Mouse (Mus musculus) midbrain, postnatal 0 days (tissue): Measurements from ENCODE around the gene Mylk. TPM values are rescaled to one million over a fixed set of nuclear protein-coding genes. Genes with fewer than 3 reads are reported as not detected.

Experiments used
- ATAC-seq: fragments of 200-750 bp; cut with Nextera tagmentation; 2 replicates; pipeline ENCODE4 v1.8.0; 2017; ENCODE audit warnings: moderate number of reproducible peaks, mild to moderate bottlenecking, moderate TSS enrichment, moderate library complexity; ENCODE audit not compliant: low FRiP score
- DNase-seq: peaks from one replicate; pipeline ENCODE4 v3.0.0-alpha.2; 2015; ENCODE audit warnings: low spot score
- H3K27ac ChIP-seq: fragments of 300-500 bp; sonication (generic); 2 replicates; pipeline ENCODE4 v1.5.1; 2014; ENCODE audit warnings: low read depth, mild to moderate bottlenecking, low read length, mixed read lengths
- H3K27me3 ChIP-seq: fragments of 300-500 bp; sonication (generic); 2 replicates; pipeline ENCODE4 v1.6.1; 2014; ENCODE audit warnings: low read length, control low read depth, mixed read lengths; ENCODE audit not compliant: insufficient read depth
- H3K36me3 ChIP-seq: fragments of 300-500 bp; sonication (generic); 2 replicates; pipeline ENCODE4 v1.6.1; 2014; ENCODE audit warnings: low read length, control low read depth, mixed read lengths; ENCODE audit not compliant: insufficient read depth
- H3K4me1 ChIP-seq: fragments of 300-500 bp; sonication (generic); 2 replicates; pipeline ENCODE4 v1.6.1; 2014; ENCODE audit warnings: mild to moderate bottlenecking, control low read depth, antibody characterized with exemption, low read length, mixed read lengths; ENCODE audit not compliant: insufficient read depth
- H3K4me2 ChIP-seq: fragments of 300-500 bp; sonication (generic); 2 replicates; pipeline ENCODE4 v1.6.1; 2014; ENCODE audit warnings: low read depth, mild to moderate bottlenecking, low read length, mixed read lengths; ENCODE audit not compliant: poor library complexity, severe bottlenecking
- H3K4me3 ChIP-seq: fragments of 300-500 bp; sonication (generic); 2 replicates; pipeline ENCODE4 v1.5.1; 2014; ENCODE audit warnings: low read depth, mild to moderate bottlenecking, low read length, moderate library complexity
- H3K9ac ChIP-seq: fragments of 300-500 bp; sonication (generic); replicated peaks from 2 replicates; pipeline ENCODE4 v1.6.1; 2014; ENCODE audit warnings: mild to moderate bottlenecking, low read length, moderate library complexity, mixed read lengths; ENCODE audit not compliant: poor library complexity, severe bottlenecking
- H3K9me3 ChIP-seq: fragments of 300-500 bp; sonication (generic); 2 replicates; pipeline ENCODE4 v1.6.1; 2016; ENCODE audit warnings: low read length, control low read depth
- CTCF ChIP-seq: IDR thresholded peaks from 2 replicates; pipeline ENCODE4 v1.5.1; 2016; ENCODE audit warnings: antibody characterized with exemption, mild to moderate bottlenecking
- WGBS: fragments of 180-500 bp; shearing (Covaris S2); extraction: QIAGEN DNeasy Blood & Tissue Kit; methylation state at CpG from one replicate; pipeline ENCODE4 v1.1.7; 2014; 5-methylcytosine and 5-hydroxymethylcytosine counted together
- polyA plus RNA-seq: library from polyadenylated mRNA; unstranded; fragments of >200 nt; fragmentation: Nextera tagmentation; extraction: Ambion mirVana; gene quantifications from 2 replicates; pipeline ENCODE4 v1.2.1, GENCODE M21; 2015
- total RNA-seq: library from RNA; depleted of rRNA; stranded (reverse); fragments of >200 nt; gene quantifications from 2 replicates; pipeline ENCODE4 v1.2.3, GENCODE M21; 2014

Mylk gene
- total and polyA plus RNA-seq, 2 experiments from 2014 or later: 3.4 to 5.6 TPM

DNA sequence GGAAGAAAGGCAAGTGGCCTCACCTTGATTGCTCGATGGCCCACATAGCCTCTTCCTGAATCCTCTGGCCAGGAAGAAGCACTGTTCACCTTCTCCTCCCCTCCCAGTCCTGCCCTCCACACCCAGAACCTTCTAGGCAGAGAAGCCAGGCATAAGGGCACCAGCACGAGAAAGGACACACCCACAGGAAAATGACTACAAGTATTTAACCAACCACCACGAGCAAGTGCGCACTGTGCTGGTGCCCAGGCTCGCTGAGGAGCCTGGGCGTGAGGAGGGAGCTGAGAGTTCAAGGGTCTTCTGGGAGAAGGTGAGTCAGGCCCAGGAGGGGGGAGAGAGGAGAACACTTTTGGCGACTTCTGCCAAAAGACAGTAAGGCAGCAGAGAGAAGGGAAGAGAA is 185.1 kb downstream of the Mylk start:
- 85% methylated on average over 7 of the region's 7 CpGs for WGBS

DNA sequence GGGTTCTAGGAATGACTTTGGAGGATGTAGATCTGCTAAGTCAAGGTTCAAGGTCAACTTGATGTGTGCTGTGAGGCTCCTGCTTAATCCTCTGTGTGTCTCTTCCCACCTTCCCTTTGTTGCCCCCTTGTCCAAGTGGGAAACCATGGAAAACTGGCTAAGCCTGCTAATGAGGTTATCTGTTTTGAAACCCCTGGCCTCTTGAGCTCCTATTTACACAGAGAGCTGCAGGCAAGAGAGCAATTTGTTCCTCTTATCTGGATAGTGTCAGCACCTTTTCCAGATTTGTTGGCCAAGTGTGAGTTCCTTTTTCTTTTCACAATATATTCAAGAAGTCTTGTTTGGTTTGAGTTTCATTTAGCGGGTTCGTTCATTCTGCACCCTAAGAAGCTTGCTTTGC is 186.3 kb downstream of the Mylk start:
- no peak for TF ChIP-seq CTCF
- no peaks in the 10 kb centered on the region for H3K9me3 ChIP-seq

More for the DNA sequence above, 185.1 kb downstream of the Mylk start:
- ATAC-seq (no peak), DNase-seq (no peak)
- Histone ChIP-seq H3K36me3 (no peaks in the 10 kb centered on the region), H3K27ac (no peak overlapping the region), H3K27me3 (no peaks in the 10 kb centered on the region), H3K4me2 (no peak overlapping the region), H3K4me3 (no peak overlapping the region), H3K4me1 (0 out of 2 replicates have a peak, but pooled peaks cover 2% of the 10 kb centered on the region), H3K9me3 (no peaks in the 10 kb centered on the region), H3K9ac (no peak overlapping the region)
- TF ChIP-seq CTCF: no peak

DNA sequence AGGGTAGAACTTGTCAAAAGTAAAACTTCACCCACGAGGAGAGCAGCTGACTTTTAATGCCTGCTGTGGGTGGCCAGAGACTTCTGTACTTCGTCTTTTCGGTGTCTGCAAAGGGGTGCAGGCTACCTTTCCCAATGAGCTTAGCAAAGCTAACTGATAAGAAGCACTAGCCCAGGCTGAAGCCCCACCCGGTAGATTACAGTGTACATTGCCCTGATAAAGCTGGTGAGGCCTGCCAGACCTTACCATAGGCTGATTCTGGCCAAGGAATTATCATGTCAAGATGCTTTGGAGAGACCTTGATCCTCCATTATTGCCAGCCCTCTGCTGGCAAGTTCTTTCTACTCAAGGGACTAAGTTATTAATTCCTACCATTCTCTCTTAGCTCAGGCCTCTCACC is 188.2 kb downstream of the Mylk start:
- no peak for TF ChIP-seq CTCF
- H3K4me2 ChIP-seq: no peak overlapping the region
- 81% methylated on average over 4 of the region's 4 CpGs for WGBS

More for the DNA sequence above, 186.3 kb downstream of the Mylk start:
- DNase-seq (no peak), ATAC-seq (no peak)
- Histone ChIP-seq H3K9ac (no peak overlapping the region), H3K27me3 (no peaks in the 10 kb centered on the region), H3K4me3 (no peak overlapping the region), H3K36me3 (no peaks in the 10 kb centered on the region), H3K4me2 (no peak overlapping the region), H3K4me1 (no peaks in the 10 kb centered on the region), H3K27ac (no peak overlapping the region)
- WGBS: 79% methylated on average over 2 of the region's 2 CpGs

DNA sequence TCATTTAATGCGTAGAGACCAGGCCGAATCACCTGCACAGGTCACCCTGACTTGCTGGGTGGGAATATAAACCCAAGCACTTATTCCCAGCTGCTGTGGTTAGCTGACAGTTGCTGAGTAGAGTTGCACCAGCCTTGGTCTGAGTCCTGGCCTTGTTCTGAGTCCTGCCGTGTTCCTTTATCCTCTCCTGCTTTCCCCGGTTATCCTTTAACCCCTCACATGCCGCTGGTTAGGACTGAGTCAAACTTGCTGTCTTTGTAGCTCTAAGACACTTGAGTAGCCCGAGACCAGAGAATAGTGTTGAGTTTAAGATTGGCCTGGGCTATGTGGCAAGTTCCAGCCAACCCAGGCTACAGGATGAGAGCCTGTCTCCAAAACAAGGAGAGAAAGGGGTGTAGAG is 189.5 kb downstream of the Mylk start:
- H3K9ac ChIP-seq: no peak overlapping the region
- H3K36me3 ChIP-seq: no peaks in the 10 kb centered on the region
- H3K9me3 ChIP-seq: no peaks in the 10 kb centered on the region
- H3K27ac ChIP-seq: no peak overlapping the region
- 52% methylated on average over 6 of the region's 6 CpGs for WGBS
- no peaks in the 10 kb centered on the region for H3K27me3 ChIP-seq
- DNase-seq (no peak), ATAC-seq (no peak)
- H3K4me1 ChIP-seq: no peaks in the 10 kb centered on the region
- no peak overlapping the region for H3K4me3 ChIP-seq
- H3K4me2 ChIP-seq: no peak overlapping the region
- no peak for TF ChIP-seq CTCF

More for the DNA sequence above, 188.2 kb downstream of the Mylk start:
- H3K9me3 ChIP-seq: no peaks in the 10 kb centered on the region
- no peaks in the 10 kb centered on the region for H3K27me3 ChIP-seq
- DNase-seq (no peak), ATAC-seq (no peak)
- H3K9ac ChIP-seq: no peak overlapping the region
- H3K4me3 ChIP-seq: no peak overlapping the region
- no peak overlapping the region for H3K27ac ChIP-seq
- no peaks in the 10 kb centered on the region for H3K4me1 ChIP-seq
- H3K36me3 ChIP-seq: no peaks in the 10 kb centered on the region

DNA sequence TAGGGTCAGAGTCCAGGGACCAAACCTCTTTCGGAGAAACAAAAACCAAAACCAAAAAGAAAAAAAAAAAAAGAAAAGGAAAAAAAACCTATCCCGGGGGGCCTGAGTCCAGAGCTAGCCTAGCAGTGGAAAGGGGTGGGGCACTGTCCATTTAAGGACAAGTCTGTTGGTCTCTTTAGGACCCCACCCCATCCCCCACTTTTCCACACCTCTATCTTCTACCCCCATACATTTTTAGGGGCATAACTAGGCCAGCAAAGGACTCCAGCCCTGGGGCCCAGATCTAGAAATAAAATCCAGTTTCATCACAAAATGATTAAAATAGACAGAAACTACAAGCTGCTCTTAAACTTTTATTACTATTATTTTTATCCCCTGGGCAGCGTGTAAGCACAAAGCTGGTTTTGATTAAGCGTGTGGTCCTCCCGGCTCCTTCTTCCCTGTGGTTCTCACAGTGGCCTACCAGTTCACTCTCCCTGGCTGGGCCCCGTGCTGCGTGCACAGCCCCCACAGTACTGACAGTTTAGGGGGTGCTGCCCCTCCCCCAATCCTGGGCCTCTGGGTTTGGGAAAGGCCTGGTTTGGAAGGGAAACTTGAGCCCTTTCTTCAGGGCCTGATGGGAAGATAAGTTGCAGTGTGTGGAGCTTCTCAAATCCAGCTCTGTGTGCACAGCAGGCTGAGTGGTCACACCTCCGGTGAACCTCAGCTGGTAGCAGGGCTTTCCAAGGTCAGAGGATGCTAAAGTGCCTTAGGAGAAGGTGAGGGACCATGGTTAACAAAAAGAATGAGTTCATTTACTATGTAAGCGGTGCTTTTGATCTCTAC is 190.7 kb downstream of the Mylk start:
- H3K9me3 ChIP-seq: no peaks in the 10 kb centered on the region
- H3K9ac ChIP-seq: no peak overlapping the region
- no peaks in the 10 kb centered on the region for H3K27me3 ChIP-seq
- WGBS: 51% methylated on average over 9 of the region's 9 CpGs
- no peak for TF ChIP-seq CTCF
- H3K27ac ChIP-seq: no peak overlapping the region
- no peak for DNase-seq
- H3K4me2 ChIP-seq: no peak overlapping the region
- no peak overlapping the region for H3K4me3 ChIP-seq
- no peaks in the 10 kb centered on the region for H3K4me1 ChIP-seq
- no peaks in the 10 kb centered on the region for H3K36me3 ChIP-seq
- ATAC-seq: no peak

DNA sequence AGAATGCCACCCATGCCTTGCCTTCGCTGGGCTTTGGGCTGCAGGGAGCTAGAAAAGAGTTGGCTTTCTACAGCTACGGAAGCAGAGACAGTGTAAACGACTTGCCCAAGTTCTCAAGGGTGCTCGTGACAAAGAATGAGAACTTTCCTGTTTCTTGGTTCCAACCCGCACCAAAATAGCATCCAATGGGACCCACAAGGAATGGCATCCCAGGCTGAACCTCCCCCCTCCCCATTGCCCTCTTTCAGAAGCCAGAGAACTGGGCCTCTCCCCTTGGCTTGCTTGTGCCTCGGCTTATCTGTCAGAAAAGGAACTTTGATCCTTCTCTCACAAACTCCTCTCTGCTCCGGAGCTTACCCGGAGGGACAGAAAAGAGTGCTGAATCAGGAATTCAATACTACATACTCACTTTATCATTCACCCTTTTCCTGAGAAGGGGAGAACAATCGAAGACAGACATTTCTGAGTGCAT is 191.4 kb downstream of the Mylk start:
- Histone ChIP-seq H3K4me1 (no peaks in the 10 kb centered on the region), H3K27ac (no peak overlapping the region), H3K4me3 (no peak overlapping the region), H3K36me3 (no peaks in the 10 kb centered on the region), H3K9ac (no peak overlapping the region), H3K27me3 (no peaks in the 10 kb centered on the region), H3K4me2 (no peak overlapping the region), H3K9me3 (no peaks in the 10 kb centered on the region)
- ATAC-seq (no peak), DNase-seq (no peak)
- 46% methylated on average over 9 of the region's 9 CpGs for WGBS
- no peak for TF ChIP-seq CTCF
